Mouse (Mus musculus) urinary bladder, postnatal 36 days (tissue): ENCODE measurements at regions not wholly inside any gene's neighbourhood (a gene's known extent, or its start where the extent isn't known, plus 50 kb on each side); places are given as distances from the start of the nearest gene placed in this dataset.

Experiments used
- DNase-seq, 2 experiments: peaks; one replicate each; pipeline ENCODE4 v3.0.0; 2022; ENCODE audit warnings: low spot score in 2 of 2, mixed read lengths in 1 of 2

- no peak for DNase-seq
Measured at GRCm38 (mm10) chr2:47750997-47751623, 1062.8 kb upstream of the Acvr2a start.

- DNase-seq: no peak
Measured at GRCm38 (mm10) chr2:47755716-47756115, 1058.2 kb upstream of the Acvr2a start.

GRCm38 (mm10) chr2:47756248-47756647, 1057.7 kb upstream of the Acvr2a start:
- no peak for DNase-seq

- DNase-seq: no peak
Measured at GRCm38 (mm10) chr2:47775766-47776165, 1038.1 kb upstream of the Acvr2a start.

- DNase-seq: no peak
Measured at GRCm38 (mm10) chr2:47776965-47777364, 1036.9 kb upstream of the Acvr2a start.

GRCm38 (mm10) chr2:47785848-47786247, 1028.1 kb upstream of the Acvr2a start:
- DNase-seq: peak; percentile 18 to 42

DNA sequence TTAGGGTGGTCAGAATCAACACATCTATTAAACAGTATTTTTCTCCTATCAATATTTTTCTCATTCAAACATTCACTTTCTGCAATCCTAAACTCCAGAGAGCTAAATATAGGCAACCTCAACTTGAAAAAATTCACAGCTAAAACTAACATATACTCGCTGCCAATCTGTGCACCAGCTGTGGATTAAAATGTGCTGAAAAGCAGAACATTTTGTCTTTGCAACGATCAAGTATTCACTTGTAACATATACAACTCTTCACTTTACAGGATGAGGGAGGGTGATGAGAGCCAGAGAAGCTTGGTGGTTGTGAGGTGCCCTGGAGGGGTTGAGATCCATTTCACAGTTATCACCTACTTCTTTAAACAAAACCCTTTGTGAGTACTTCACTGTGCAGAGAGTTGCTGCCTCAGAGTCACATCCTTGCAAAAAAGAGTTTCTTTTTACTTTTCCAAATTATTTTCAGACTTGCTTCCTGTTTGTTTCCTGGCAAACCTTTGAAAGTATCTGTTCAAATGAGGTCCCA, 991.1 kb upstream of the Acvr2a start:
- DNase-seq: no peak

GRCm38 (mm10) chr2:47832493-47832892, 981.4 kb upstream of the Acvr2a start:
- no peak for DNase-seq

GRCm38 (mm10) chr2:47833517-47833916, 980.4 kb upstream of the Acvr2a start:
- no peak for DNase-seq

GRCm38 (mm10) chr2:47834055-47834799, 979.7 kb upstream of the Acvr2a start:
- DNase-seq: no peak

DNA sequence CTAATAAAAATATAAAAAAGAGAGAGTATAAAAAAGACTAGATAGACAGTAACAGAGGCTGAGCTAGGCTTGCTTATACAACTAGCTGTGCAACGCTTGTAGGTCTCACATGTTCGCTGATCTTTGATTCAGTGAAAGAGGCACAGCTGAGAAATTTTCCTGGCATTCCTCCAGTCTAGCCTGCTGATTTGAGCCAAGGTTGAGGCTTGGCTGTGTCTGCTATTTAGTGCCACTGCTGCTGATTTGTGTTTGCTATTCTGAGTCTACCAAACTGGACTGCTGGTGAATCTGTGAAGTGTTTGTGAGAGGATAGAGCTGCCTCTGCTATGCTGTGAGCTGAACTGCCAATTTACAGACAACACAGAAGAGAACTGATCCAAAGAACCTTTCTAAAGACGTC, 956.7 kb upstream of the Acvr2a start:
- no peak for DNase-seq

- DNase-seq: no peak
Measured at GRCm38 (mm10) chr2:47862446-47862845, 951.5 kb upstream of the Acvr2a start.

GRCm38 (mm10) chr2:47878002-47878401, 935.9 kb upstream of the Acvr2a start:
- no peak for DNase-seq

DNA sequence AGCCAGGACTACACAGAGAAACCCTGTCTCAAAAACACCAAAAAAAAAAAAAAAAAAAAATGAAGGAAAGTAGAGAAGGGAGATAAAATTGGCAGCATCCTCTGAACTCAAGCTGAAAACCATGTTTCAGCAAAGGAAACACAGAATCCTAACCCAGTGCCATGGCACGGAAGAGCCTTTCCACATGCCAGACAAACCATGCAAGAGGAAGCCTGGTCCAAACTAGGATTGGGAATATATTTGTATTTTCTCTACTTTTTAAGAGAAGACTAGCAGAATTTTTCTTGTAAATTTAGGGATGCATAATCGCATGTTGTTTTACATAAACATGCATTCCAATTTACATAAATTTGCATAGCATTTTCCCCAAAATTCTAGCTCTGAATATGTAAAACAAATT, 934.8 kb upstream of the Acvr2a start:
- no peak for DNase-seq

DNA sequence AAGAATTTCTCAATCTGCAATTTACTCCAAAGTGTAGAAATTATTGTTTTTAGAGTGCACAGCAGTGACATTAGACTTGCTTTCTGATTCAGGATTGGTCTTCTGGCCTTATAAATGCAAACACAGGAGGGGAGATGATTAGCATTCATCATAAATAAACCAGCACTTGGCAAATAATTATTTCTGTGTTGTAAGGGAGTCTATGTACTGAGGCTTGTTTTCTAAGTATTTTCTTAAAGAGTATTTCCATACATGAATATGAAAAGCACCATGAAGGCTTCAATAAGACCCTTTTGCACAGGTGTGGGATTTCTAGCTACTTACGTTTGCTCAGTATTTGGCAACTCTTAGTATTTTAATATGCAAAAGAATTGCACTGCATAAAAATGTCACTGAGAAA, 934.1 kb upstream of the Acvr2a start:
- DNase-seq: no peak

DNA sequence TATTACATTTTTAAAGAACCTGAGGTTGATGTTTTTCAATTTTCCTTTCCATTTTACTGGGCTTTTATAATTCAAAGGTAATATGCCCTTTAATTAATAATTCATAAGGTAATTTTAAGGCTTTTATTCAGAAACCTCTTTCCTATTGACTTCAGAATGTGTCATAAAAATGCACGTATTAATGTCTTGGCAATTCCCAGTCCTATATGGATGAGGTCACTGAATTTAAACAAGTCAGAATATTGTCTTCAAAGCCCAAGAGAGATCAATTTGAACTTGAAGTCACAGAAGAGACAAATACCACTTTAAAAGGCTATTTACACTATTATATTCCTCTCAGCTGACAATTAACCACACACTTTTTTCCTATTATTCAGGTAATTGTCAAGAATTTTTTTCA, 925.7 kb upstream of the Acvr2a start:
- no peak for DNase-seq

- DNase-seq: no peak
Measured at GRCm38 (mm10) chr2:47891366-47891765, 922.5 kb upstream of the Acvr2a start.

- no peak for DNase-seq
Measured at GRCm38 (mm10) chr2:47892879-47893278, 921.0 kb upstream of the Acvr2a start.

DNA sequence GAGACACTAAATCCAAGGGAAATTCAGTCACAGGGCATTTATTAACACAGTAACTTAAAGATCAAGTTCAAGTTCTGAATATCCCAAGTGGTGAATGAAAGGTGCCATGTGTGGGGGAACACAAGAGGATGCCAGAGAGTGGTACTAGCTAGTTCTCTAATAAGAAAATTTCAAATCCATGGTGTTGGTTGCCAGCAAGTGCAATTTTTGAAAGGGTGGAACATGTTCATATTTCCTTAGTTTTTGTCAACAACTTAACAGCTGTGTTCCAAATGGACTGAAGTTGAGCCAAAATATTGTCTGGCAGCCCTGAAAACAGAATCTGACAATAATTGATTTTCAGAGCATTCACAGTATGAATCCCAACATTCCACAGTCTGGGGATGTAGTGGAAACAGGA, 919.1 kb upstream of the Acvr2a start:
- DNase-seq: no peak

- DNase-seq: no peak
Measured at GRCm38 (mm10) chr2:47914270-47914669, 899.6 kb upstream of the Acvr2a start.

DNA sequence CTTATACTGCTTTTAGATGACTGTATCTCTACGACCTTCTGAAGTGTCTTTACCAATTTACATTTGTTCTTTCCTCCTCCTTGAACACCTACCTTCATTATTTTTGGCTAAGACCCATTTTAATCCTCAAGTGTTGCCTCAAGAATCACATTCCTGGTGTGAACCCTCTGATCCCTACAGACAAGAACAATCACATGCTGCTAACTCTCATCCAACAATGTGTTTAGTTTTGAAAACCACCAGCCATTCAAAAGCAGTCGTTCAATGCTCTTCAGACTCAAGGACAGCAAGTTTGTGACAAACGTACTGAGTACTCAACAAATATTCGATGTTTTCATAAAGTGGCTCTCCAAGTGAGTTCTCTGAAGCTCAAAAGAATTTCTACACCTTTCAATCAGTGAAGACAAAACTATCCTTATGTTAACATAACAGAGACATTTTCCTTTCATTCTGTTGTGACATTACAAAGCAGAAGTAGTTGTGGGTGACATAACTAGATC, 898.9 kb upstream of the Acvr2a start:
- no peak for DNase-seq

DNA sequence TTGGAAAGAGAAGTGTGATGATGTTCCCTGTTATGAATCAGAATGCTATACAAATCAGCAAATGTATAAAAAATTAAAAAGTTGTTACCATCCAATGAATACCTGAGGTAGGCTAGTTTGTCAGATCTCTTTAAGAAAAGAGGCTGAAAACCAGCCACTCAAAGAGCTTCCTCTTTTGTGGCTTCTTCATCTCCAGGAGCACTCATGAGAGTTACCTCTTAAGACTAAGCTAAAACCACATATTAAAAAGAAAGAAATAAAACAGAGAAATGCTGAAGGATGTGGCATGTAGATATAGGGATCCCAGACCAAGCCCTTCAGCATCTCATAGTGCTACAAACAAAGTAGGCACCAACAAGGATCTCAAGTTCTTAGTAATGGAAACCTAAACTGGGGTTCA, 890.9 kb upstream of the Acvr2a start:
- no peak for DNase-seq

- DNase-seq: no peak
Measured at GRCm38 (mm10) chr2:47926620-47927019, 887.3 kb upstream of the Acvr2a start.
